Mouse (Mus musculus) bone marrow, adult 2 months (tissue): ENCODE measurements around the gene Lmcd1.

Experiments used
- CTCF ChIP-seq: fragments of 200-500 bp; IDR thresholded peaks from 2 replicates; pipeline ENCODE4 v1.5.1; 2011; ENCODE audit warnings: low read length, control low read depth; ENCODE audit not compliant: control insufficient read depth, insufficient read depth
- POLR2A ChIP-seq: fragments of 200-500 bp; IDR thresholded peaks from 2 replicates; pipeline ENCODE4 v1.6.1; 2011; ENCODE audit warnings: low read depth, mild to moderate bottlenecking, control low read depth, low read length, borderline replicate concordance; ENCODE audit not compliant: control insufficient read depth

GRCm38 (mm10) chr6:112302248-112302647, 28.7 kb downstream of the Lmcd1 start:
- TF ChIP-seq POLR2A (no peak), CTCF (no peak)
